Mouse (Mus musculus) bone marrow, adult 2 months (tissue): Measurements from ENCODE around the gene Mettl9.

ENCODE experiments used
- CTCF ChIP-seq: fragments of 200-500 bp; IDR thresholded peaks from 2 replicates; pipeline ENCODE4 v1.5.1; 2011; ENCODE audit warnings: low read length, control low read depth; ENCODE audit not compliant: control insufficient read depth, insufficient read depth
- POLR2A ChIP-seq: fragments of 200-500 bp; IDR thresholded peaks from 2 replicates; pipeline ENCODE4 v1.6.1; 2011; ENCODE audit warnings: low read depth, mild to moderate bottlenecking, control low read depth, low read length, borderline replicate concordance; ENCODE audit not compliant: control insufficient read depth

- TF ChIP-seq POLR2A (no peak), CTCF (no peak)
Observed at GRCm38 (mm10) chr7:121002407-121002928, 31.8 kb upstream of the Mettl9 start.
